In the genomic region with DNA sequence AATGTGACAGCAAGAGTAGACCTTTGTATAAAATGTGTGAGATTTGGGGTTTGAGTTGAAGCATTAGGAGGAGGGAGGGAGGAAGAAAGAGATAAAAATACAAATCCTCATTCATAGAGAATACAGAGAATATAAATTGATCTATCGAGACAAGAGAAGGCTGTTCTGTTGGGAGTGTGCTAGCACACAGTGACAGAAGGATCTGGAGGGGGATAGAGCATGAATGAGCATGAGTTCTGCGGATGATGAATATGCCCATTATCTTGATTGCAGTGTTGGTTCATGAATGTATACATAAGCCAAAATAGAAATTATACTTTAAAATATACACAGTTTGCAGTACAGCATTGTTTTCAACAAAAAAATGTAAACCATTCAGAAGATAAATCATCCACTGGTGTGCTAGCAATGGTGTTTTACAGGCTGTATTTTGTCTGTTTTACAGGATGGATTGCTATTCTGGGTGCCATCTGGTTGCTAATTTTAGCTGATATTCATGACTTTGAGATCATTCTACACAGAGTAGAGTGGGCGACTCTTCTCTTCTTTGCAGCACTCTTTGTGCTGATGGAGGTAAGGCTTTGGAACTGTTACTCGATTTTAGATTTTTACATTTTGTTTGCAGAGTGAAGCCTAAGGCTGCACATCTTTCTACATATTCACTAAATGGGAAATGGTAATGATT, we compare ENCODE assay signal across 19 mouse cellular contexts.
DNase-seq lines count a peak whose midpoint lies in the region; ATAC-seq lines count a peak whose summit lies in the region.
"Had no signal": no experiment of that assay in that cellular context is flagged by ENCODE, and none has a peak within 500 bp of the region (broad histone marks: within the 10 kb centered on the region; RNA-seq: fewer than 3 reads in every experiment).

No protein-coding gene starts in this region.

- intact Hi-C loops in heart, postnatal 25 days (cut with DNase I): no loop called here

- ATAC-seq in frontal cortex, adult (ENCODE audit: low TSS enrichment): peak; percentile 99
- ATAC-seq: activated CD4-positive, CD25-positive, alpha-beta regulatory T cell, adult 4 months; intestine, embryonic 15.5 days; liver, postnatal 0 days had no signal

- no peak for DNase-seq in frontal cortex, postnatal 25 days (ENCODE audit: low spot score in 2 of 2)
- DNase-seq in right cerebral cortex, adult 18-20 months: peak; percentile 63
- DNase-seq in right cerebral cortex, postnatal 4 days: no peak
- DNase-seq in layer of hippocampus, adult 9-10 months (ENCODE audit: low spot score): peak; percentile 31
- DNase-seq in heart, postnatal 25 days (ENCODE audit: low spot score): no peak
- DNase-seq in natural killer cell, adult 2 months (ENCODE audit: low spot score in 2 of 2): no peak
- DNase-seq: adrenal gland, postnatal 10 days; cerebellum, adult 18-20 months; cerebellum, postnatal 36 days; gastrocnemius, adult 2 months; heart, postnatal 14 days; kidney, postnatal 36 days; liver, postnatal 0 days; lung, postnatal 14 days; midbrain, embryonic 14.5 days; thymus, postnatal 25 days had no signal

Comparison
In these comparisons a context has a peak if more than half of its experiments do, and no peak if none do; other contexts are left out.
1. DNase-seq: peak in right cerebral cortex, adult 18-20 months (single experiment) and layer of hippocampus, adult 9-10 months (single experiment); none in frontal cortex, postnatal 25 days (0 of 2), right cerebral cortex, postnatal 4 days (single experiment), heart, postnatal 25 days (single experiment) and natural killer cell, adult 2 months (0 of 2).